Mouse (Mus musculus) inflammation-experienced regulatory T-cells (primary cell): ENCODE results near the gene Fkbp10. TPM values are rescaled to one million over a fixed set of nuclear protein-coding genes. Genes with fewer than 3 reads are reported as not detected.

Experiments
- polyA plus RNA-seq, 2 experiments: library from polyadenylated mRNA; unstranded; fragments of 100-300 nt; shearing (Covaris generic); gene quantifications; one replicate each; pipeline ENCODE4 v1.2.1; 2017

Fkbp10 gene
- under 1 TPM in 1 of 2 experiments, not detected in 1; 0.18 TPM for polyA plus RNA-seq

GRCm38 (mm10) chr11:100414914-100415822 is at the start of gene Fkbp10:
Fkbp10 (plus strand) TSS chr11:100415697.

GRCm38 (mm10) chr11:100397600-100398389 is 17.7 kb upstream of the Fkbp10 start, which contains the start of gene Jup:
Jup (minus strand) TSS chr11:100397763.

GRCm38 (mm10) chr11:100414021-100414913 is 1.2 kb upstream of the Fkbp10 start, which contains the start of gene P3h4:
P3h4 (minus strand) TSS chr11:100414836.

GRCm38 (mm10) chr11:100441797-100442196 is 26.3 kb downstream of the Fkbp10 start, which contains the start of the genes Nt5c3b and Klhl10:
Nt5c3b (minus strand) TSS chr11:100441808.
Klhl10 (plus strand) TSS chr11:100441917.

GRCm38 (mm10) chr11:100472197-100472934 is 56.9 kb downstream of the Fkbp10 start, which contains the start of gene Klhl11:
Klhl11 (minus strand) TSS chr11:100472741.

Other genes with a start within 250 kb of the Fkbp10 start
- under 1 TPM in 1 of 2 experiments, not detected in 1; 0.21 TPM for gene Krt9, start 222.5 kb upstream of the Fkbp10 start, polyA plus RNA-seq
- not detected for gene Krt14, start 208.1 kb upstream of the Fkbp10 start, polyA plus RNA-seq
- 1 to 10 TPM in 1 of 2 experiments, not detected in 1; 1.3 TPM for gene Krt16, start 166.8 kb upstream of the Fkbp10 start, polyA plus RNA-seq
- gene Krt17, start 154.7 kb upstream of the Fkbp10 start, polyA plus RNA-seq, result 1 to 10 TPM; 1.3 to 2.5 TPM
- not detected for gene Krt42, start 145.8 kb upstream of the Fkbp10 start, polyA plus RNA-seq
- 1,000 to 10,000 TPM; 2,499 to 2,744 TPM for gene Eif1, start 95.8 kb upstream of the Fkbp10 start, polyA plus RNA-seq
- gene Gast, start 81.3 kb upstream of the Fkbp10 start, polyA plus RNA-seq, result not detected
- gene Hap1, start 59.6 kb upstream of the Fkbp10 start, polyA plus RNA-seq, result 1 to 10 TPM; 2.2 to 3.5 TPM
- 1 to 10 TPM; 3.0 to 3.8 TPM for gene Jup, start 17.9 kb upstream of the Fkbp10 start, polyA plus RNA-seq
- under 1 TPM in 1 of 2 experiments, not detected in 1; 0.51 TPM for gene P3h4, start 861 bp upstream of the Fkbp10 start, polyA plus RNA-seq
- 100 to 1,000 TPM; 137 to 155 TPM for gene Nt5c3b, start 26.1 kb downstream of the Fkbp10 start, polyA plus RNA-seq
- 1 to 10 TPM in 1 of 2 experiments, under 1 TPM in 1; 0.34 to 1.3 TPM for gene Klhl10, start 26.2 kb downstream of the Fkbp10 start, polyA plus RNA-seq
- 1 to 10 TPM; 4.0 to 6.3 TPM for gene Klhl11, start 57.0 kb downstream of the Fkbp10 start, polyA plus RNA-seq
- gene Acly, start 112.3 kb downstream of the Fkbp10 start, polyA plus RNA-seq, result 100 to 1,000 TPM; 128 to 142 TPM
- 1 to 10 TPM in 1 of 2 experiments, under 1 TPM in 1; 0.58 to 2.0 TPM for gene Ttc25, start 129.9 kb downstream of the Fkbp10 start, polyA plus RNA-seq
- gene Cnp, start 159.2 kb downstream of the Fkbp10 start, polyA plus RNA-seq, result 100 to 1,000 TPM; 306 to 325 TPM
- 10 to 100 TPM; 25.2 to 36.7 TPM for gene Nkiras2, start 203.5 kb downstream of the Fkbp10 start, polyA plus RNA-seq
- 100 to 1,000 TPM; 552 to 587 TPM for gene Dnajc7, start 204.5 kb downstream of the Fkbp10 start, polyA plus RNA-seq